In the genomic region with DNA sequence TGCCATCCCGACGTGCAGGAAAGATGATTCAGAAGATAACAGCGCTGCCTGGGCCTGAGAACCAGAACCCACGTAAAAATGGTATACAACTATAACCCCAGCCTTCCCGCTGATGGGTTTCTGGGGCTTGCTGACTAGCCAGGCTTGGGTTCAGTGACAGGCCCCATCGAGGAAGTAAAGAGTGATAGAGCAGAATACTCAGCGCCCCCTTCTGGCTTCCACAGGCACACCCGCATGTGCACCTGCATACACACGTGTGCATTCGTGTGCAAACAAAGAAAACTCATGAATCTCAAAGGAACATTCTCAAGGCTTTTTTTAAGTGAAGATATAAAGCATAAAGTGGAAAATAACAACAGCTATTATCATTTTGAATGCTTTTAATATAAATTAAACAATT, we compare ENCODE assay signal across 11 mouse cellular contexts. TPM values are rescaled to one million over a fixed set of nuclear protein-coding genes. Genes with fewer than 3 reads are reported as not detected.
A peak's percentile ranks its signal among the peaks of the same experiment; 100 is the strongest.
DNase-seq lines count a peak whose midpoint lies in the region; ATAC-seq and TF ChIP-seq lines count a peak whose summit lies in the region.
"Had no signal": no experiment of that assay in that cellular context is flagged by ENCODE, and none has a peak within 500 bp of the region (broad histone marks: within the 10 kb centered on the region; RNA-seq: fewer than 3 reads in every experiment).

No protein-coding gene starts in this region.

- no peak overlapping the region for H3K9ac ChIP-seq in hindbrain, postnatal 0 days (replicated peaks; ENCODE audit: low read length)
- H3K9ac ChIP-seq in hindbrain, embryonic 13.5 days: no peak overlapping the region
- H3K9ac ChIP-seq: intestine, embryonic 15.5 days; liver, embryonic 15.5 days had no signal

- WGBS in hindbrain, postnatal 0 days: 49% methylated on average over 10 of the region's 10 CpGs
- WGBS in hindbrain, embryonic 13.5 days: 38% methylated on average over 10 of the region's 10 CpGs

- no peak for ATAC-seq in hindbrain, postnatal 0 days
- ATAC-seq in hindbrain, embryonic 13.5 days (ENCODE audit: low FRiP score): no peak

- no peak overlapping the region for H3K4me2 ChIP-seq in hindbrain, postnatal 0 days (ENCODE audit: low read depth, low read length)
- H3K4me2 ChIP-seq in hindbrain, embryonic 13.5 days: no peak overlapping the region
- H3K4me2 ChIP-seq: liver, embryonic 15.5 days had no signal

- H3K4me1 ChIP-seq in hindbrain, postnatal 0 days (ENCODE audit: insufficient read depth, low read length): no peaks in the 10 kb centered on the region
- H3K4me1 ChIP-seq in hindbrain, embryonic 13.5 days (replicated peaks): peaks cover 16% of the 10 kb centered on the region
- H3K4me1 ChIP-seq: intestine, embryonic 15.5 days had no signal

- H3K27ac ChIP-seq in hindbrain, postnatal 0 days: no peak overlapping the region
- H3K27ac ChIP-seq in hindbrain, embryonic 13.5 days: no peak overlapping the region
- H3K27ac ChIP-seq: liver, embryonic 15.5 days had no signal

- H3K36me3 ChIP-seq in hindbrain, postnatal 0 days (ENCODE audit: insufficient read depth, low read length): no peaks in the 10 kb centered on the region
- no peaks in the 10 kb centered on the region for H3K36me3 ChIP-seq in hindbrain, embryonic 13.5 days
- H3K36me3 ChIP-seq: intestine, embryonic 15.5 days; liver, embryonic 15.5 days had no signal

- TF ChIP-seq CTCF in hindbrain, postnatal 0 days (IDR thresholded peaks at IDR 0.05; ENCODE audit: low read depth): peak; percentile 42

- no peak overlapping the region for H3K4me3 ChIP-seq in hindbrain, postnatal 0 days (ENCODE audit: low read length)
- H3K4me3 ChIP-seq in hindbrain, embryonic 13.5 days: no peak overlapping the region
- H3K4me3 ChIP-seq: intestine, embryonic 15.5 days; liver, embryonic 15.5 days had no signal

- H3K27me3 ChIP-seq in hindbrain, postnatal 0 days (ENCODE audit: insufficient read depth, low read length): no peaks in the 10 kb centered on the region
- H3K27me3 ChIP-seq in hindbrain, embryonic 13.5 days: peaks cover 50% of the 10 kb centered on the region
- H3K27me3 ChIP-seq: intestine, embryonic 15.5 days had no signal

- peak; percentile 29 for DNase-seq in hindbrain, postnatal 0 days (ENCODE audit: low spot score)
- peak; percentile 81 for DNase-seq in CD4-positive helper T cell, adult 2 months (ENCODE audit: low read depth, low spot score)
- DNase-seq in brain, adult 2 months (ENCODE audit: low read depth, low spot score): peak; percentile 5
- DNase-seq in natural killer cell, adult 2 months (ENCODE audit: low spot score in 2 of 2): peak; percentile 44 to 49
- no peak for DNase-seq in adrenal gland, adult 18-20 months (ENCODE audit: low spot score in 2 of 2)
- no peak for DNase-seq in cerebellum, adult 11 months
- DNase-seq in yolk sac, embryonic 10.5 days (ENCODE audit: low spot score): no peak
- DNase-seq: gastrocnemius, postnatal 25 days had no signal

- no peaks in the 10 kb centered on the region for H3K9me3 ChIP-seq in hindbrain, postnatal 0 days (ENCODE audit: low read length)
- no peaks in the 10 kb centered on the region for H3K9me3 ChIP-seq in hindbrain, embryonic 13.5 days
- H3K9me3 ChIP-seq: intestine, embryonic 15.5 days; liver, embryonic 15.5 days had no signal

RNA-seq across cellular contexts. Expression of a gene that starts 1.5 kb away (rescaled TPM):
- total RNA-seq in hindbrain, postnatal 0 days (2014; rRNA removed): 0.07 and 0.31 TPM in 2 replicates
- polyA plus RNA-seq in hindbrain, postnatal 0 days (2015; fragmentation: Nextera tagmentation; extraction: Ambion mirVana): 0.60 and 1.3 TPM in 2 replicates
- polyA plus RNA-seq in hindbrain, embryonic 13.5 days (2015; fragmentation: Nextera tagmentation; extraction: Ambion mirVana): 0.48 and 0.58 TPM in 2 replicates
- 1 to 10 TPM in 1 of 2 experiments, under 1 TPM in 1; 0.64 to 3.7 TPM for total RNA-seq in adrenal gland, adult 18-20 months (2021)
- total RNA-seq: gastrocnemius, postnatal 25 days had no signal

RNA-seq across cellular contexts. Expression of a gene that starts 2.1 kb away (rescaled TPM):
- total RNA-seq in hindbrain, postnatal 0 days (2014; rRNA removed): not detected in 2 replicates
- polyA plus RNA-seq in hindbrain, postnatal 0 days (2015; fragmentation: Nextera tagmentation; extraction: Ambion mirVana): not detected in 2 replicates
- not detected in 2 replicates for polyA plus RNA-seq in hindbrain, embryonic 13.5 days (2015; fragmentation: Nextera tagmentation; extraction: Ambion mirVana)
- not detected for total RNA-seq in adrenal gland, adult 18-20 months (2021)
- total RNA-seq: gastrocnemius, postnatal 25 days had no signal
- polyA plus RNA-seq: intestine, embryonic 15.5 days; liver, embryonic 15.5 days had no signal

RNA-seq across cellular contexts. Expression of a gene that starts 58.8 kb away (rescaled TPM):
- 3.5 and 5.0 TPM in 2 replicates for total RNA-seq in hindbrain, postnatal 0 days (2014; rRNA removed)
- polyA plus RNA-seq in hindbrain, postnatal 0 days (2015; fragmentation: Nextera tagmentation; extraction: Ambion mirVana): 4.6 and 5.7 TPM in 2 replicates
- polyA plus RNA-seq in hindbrain, embryonic 13.5 days (2015; fragmentation: Nextera tagmentation; extraction: Ambion mirVana): 7.6 and 7.8 TPM in 2 replicates
- total RNA-seq in adrenal gland, adult 18-20 months (2021): 1 to 10 TPM in 1 of 2 experiments, under 1 TPM in 1; 0.83 to 2.0 TPM
- total RNA-seq: gastrocnemius, postnatal 25 days had no signal
- polyA plus RNA-seq: liver, embryonic 15.5 days had no signal

Comparison
In these comparisons a context has a peak if more than half of its experiments do, and no peak if none do; other contexts are left out.
1. DNase-seq: peak in hindbrain, postnatal 0 days (single experiment), CD4-positive helper T cell, adult 2 months (single experiment), brain, adult 2 months (single experiment) and natural killer cell, adult 2 months (2 of 2); none in adrenal gland, adult 18-20 months (0 of 2), cerebellum, adult 11 months (single experiment) and yolk sac, embryonic 10.5 days (single experiment).